Mouse (Mus musculus) hindbrain, embryonic 14.5 days (tissue): ENCODE measurements at regions not wholly inside any gene's neighbourhood (a gene's known extent, or its start where the extent isn't known, plus 50 kb on each side); places are given as distances from the start of the nearest gene placed in this dataset.

Experiments used
- ATAC-seq: fragments of 200-750 bp; cut with Nextera tagmentation; 2 replicates; pipeline ENCODE4 v1.8.0; 2017; ENCODE audit warnings: moderate number of reproducible peaks, mild to moderate bottlenecking, moderate TSS enrichment, moderate library complexity; ENCODE audit not compliant: low FRiP score
- DNase-seq: peaks from one replicate; pipeline ENCODE4 v3.0.0-alpha.2; 2015; ENCODE audit warnings: low spot score
- H3K27ac ChIP-seq: fragments of 300-500 bp; sonication (generic); 2 replicates; pipeline ENCODE4 v1.5.1; 2014; ENCODE audit warnings: mild to moderate bottlenecking, moderate library complexity
- H3K27me3 ChIP-seq: fragments of 300-500 bp; sonication (generic); 2 replicates; pipeline ENCODE4 v1.6.1; 2014; ENCODE audit warnings: mild to moderate bottlenecking, low read length, mixed read lengths; ENCODE audit not compliant: control insufficient read depth, insufficient read depth
- H3K36me3 ChIP-seq: fragments of 300-500 bp; sonication (generic); replicated peaks from 2 replicates; pipeline ENCODE4 v1.6.1; 2014; ENCODE audit not compliant: control insufficient read depth, insufficient read depth
- H3K4me1 ChIP-seq: fragments of 300-500 bp; sonication (generic); replicated peaks from 2 replicates; pipeline ENCODE4 v1.6.1; 2014; ENCODE audit warnings: antibody characterized with exemption, low read length, mixed read lengths; ENCODE audit not compliant: control insufficient read depth, insufficient read depth
- H3K4me2 ChIP-seq: fragments of 300-500 bp; sonication (generic); replicated peaks from 2 replicates; pipeline ENCODE4 v1.6.1; 2014; ENCODE audit warnings: mild to moderate bottlenecking, moderate library complexity
- H3K4me3 ChIP-seq: fragments of 300-500 bp; sonication (generic); replicated peaks from 2 replicates; pipeline ENCODE4 v1.5.1; 2014; ENCODE audit warnings: mild to moderate bottlenecking, low read length
- H3K9ac ChIP-seq: fragments of 300-500 bp; sonication (generic); 2 replicates; pipeline ENCODE4 v1.6.1; 2014
- H3K9me3 ChIP-seq: fragments of 300-500 bp; sonication (generic); 2 replicates; pipeline ENCODE4 v1.6.1; 2016; ENCODE audit warnings: low read length; ENCODE audit not compliant: control insufficient read depth
- WGBS: fragments of 180-500 bp; shearing (Covaris S2); extraction: QIAGEN DNeasy Blood & Tissue Kit; methylation state at CpG from one replicate; pipeline ENCODE4 v1.1.7; 2014; 5-methylcytosine and 5-hydroxymethylcytosine counted together

GRCm38 (mm10) chr5:64600811-64601210 is 202.4 kb upstream of the Klf3 start:
- Histone ChIP-seq H3K4me1 (peaks cover 3% of the 10 kb centered on the region; the same call in 1 of the 2 replicates), H3K4me3 (no peak overlapping the region), H3K27me3 (no peaks in the 10 kb centered on the region), H3K9ac (no peak overlapping the region), H3K4me2 (no peak overlapping the region), H3K36me3 (no peaks in the 10 kb centered on the region), H3K9me3 (no peaks in the 10 kb centered on the region), H3K27ac (no peak overlapping the region)
- DNase-seq (no peak), ATAC-seq (no peak)
- WGBS = 82% methylated on average over 2 of the region's 2 CpGs

GRCm38 (mm10) chr5:64601285-64601684 is 201.9 kb upstream of the Klf3 start:
- Histone ChIP-seq H3K27me3 (no peaks in the 10 kb centered on the region), H3K27ac (no peak overlapping the region), H3K4me3 (no peak overlapping the region), H3K9ac (no peak overlapping the region), H3K36me3 (no peaks in the 10 kb centered on the region), H3K4me2 (no peak overlapping the region), H3K9me3 (no peaks in the 10 kb centered on the region), H3K4me1 (peaks cover 3% of the 10 kb centered on the region; the same call in 1 of the 2 replicates)
- WGBS = 78% methylated on average over 8 of the region's 8 CpGs
- DNase-seq (no peak), ATAC-seq (no peak)

- 87% methylated on average over 5 of the region's 5 CpGs for WGBS
- Histone ChIP-seq H3K36me3 (no peaks in the 10 kb centered on the region), H3K4me2 (no peak overlapping the region), H3K4me3 (no peak overlapping the region), H3K9me3 (no peaks in the 10 kb centered on the region), H3K27ac (no peak overlapping the region), H3K27me3 (no peaks in the 10 kb centered on the region), H3K4me1 (peaks cover 3% of the 10 kb centered on the region; the same call in 1 of the 2 replicates), H3K9ac (no peak overlapping the region)
- no peak for DNase-seq
- no peak for ATAC-seq
Measured at GRCm38 (mm10) chr5:64601832-64602231, 201.4 kb upstream of the Klf3 start.

- DNase-seq (no peak), ATAC-seq (no peak)
- no peak overlapping the region for H3K4me2 ChIP-seq
- no peaks in the 10 kb centered on the region for H3K9me3 ChIP-seq
- no peaks in the 10 kb centered on the region for H3K36me3 ChIP-seq
- WGBS = 85% methylated on average over 8 of the region's 8 CpGs
- peaks cover 3% of the 10 kb centered on the region; the same call in 1 of the 2 replicates for H3K4me1 ChIP-seq
- no peak overlapping the region for H3K9ac ChIP-seq
- no peak overlapping the region for H3K27ac ChIP-seq
- no peak overlapping the region for H3K4me3 ChIP-seq
- H3K27me3 ChIP-seq = no peaks in the 10 kb centered on the region
Measured at GRCm38 (mm10) chr5:64602356-64602936, 200.7 kb upstream of the Klf3 start.

GRCm38 (mm10) chr5:64602996-64603755 is 200.0 kb upstream of the Klf3 start:
- no peak overlapping the region for H3K9ac ChIP-seq
- H3K4me2 ChIP-seq = no peak overlapping the region
- no peaks in the 10 kb centered on the region for H3K27me3 ChIP-seq
- H3K4me1 ChIP-seq = peaks cover 3% of the 10 kb centered on the region; the same call in 1 of the 2 replicates
- H3K27ac ChIP-seq = no peak overlapping the region
- 85% methylated on average over 11 of the region's 11 CpGs for WGBS
- DNase-seq = no peak
- no peak for ATAC-seq
- no peaks in the 10 kb centered on the region for H3K9me3 ChIP-seq
- H3K4me3 ChIP-seq = no peak overlapping the region
- no peaks in the 10 kb centered on the region for H3K36me3 ChIP-seq

GRCm38 (mm10) chr5:64605171-64605570 is 198.0 kb upstream of the Klf3 start:
- no peaks in the 10 kb centered on the region for H3K9me3 ChIP-seq
- H3K27me3 ChIP-seq = no peaks in the 10 kb centered on the region
- no peak overlapping the region for H3K4me3 ChIP-seq
- H3K27ac ChIP-seq = no peak overlapping the region
- no peaks in the 10 kb centered on the region for H3K36me3 ChIP-seq
- no peak overlapping the region for H3K4me2 ChIP-seq
- DNase-seq (no peak), ATAC-seq (no peak)
- H3K9ac ChIP-seq = no peak overlapping the region
- H3K4me1 ChIP-seq = peaks cover 3% of the 10 kb centered on the region; the same call in 1 of the 2 replicates

- Histone ChIP-seq H3K27me3 (no peaks in the 10 kb centered on the region), H3K36me3 (no peaks in the 10 kb centered on the region), H3K9me3 (no peaks in the 10 kb centered on the region), H3K9ac (no peak overlapping the region), H3K4me3 (no peak overlapping the region), H3K27ac (no peak overlapping the region), H3K4me1 (0 out of 2 replicates have a peak, but pooled peaks cover 5% of the 10 kb centered on the region), H3K4me2 (no peak overlapping the region)
- DNase-seq (no peak), ATAC-seq (no peak)
- WGBS = 61% methylated on average over 5 of the region's 5 CpGs
Measured at GRCm38 (mm10) chr5:64605991-64606390, 197.2 kb upstream of the Klf3 start.

GRCm38 (mm10) chr5:64609378-64610087 is 193.7 kb upstream of the Klf3 start:
- no peak overlapping the region for H3K4me3 ChIP-seq
- no peak overlapping the region for H3K27ac ChIP-seq
- no peaks in the 10 kb centered on the region for H3K27me3 ChIP-seq
- H3K4me2 ChIP-seq = no peak overlapping the region
- 58% methylated on average over 3 of the region's 3 CpGs for WGBS
- no peak overlapping the region for H3K9ac ChIP-seq
- no peaks in the 10 kb centered on the region for H3K36me3 ChIP-seq
- H3K4me1 ChIP-seq = 0 out of 2 replicates have a peak, but pooled peaks cover 7% of the 10 kb centered on the region
- ATAC-seq (no peak), DNase-seq (no peak)
- H3K9me3 ChIP-seq = no peaks in the 10 kb centered on the region

- Histone ChIP-seq H3K36me3 (no peaks in the 10 kb centered on the region), H3K27ac (no peak overlapping the region), H3K4me1 (0 out of 2 replicates have a peak, but pooled peaks cover 7% of the 10 kb centered on the region), H3K4me2 (no peak overlapping the region), H3K9ac (no peak overlapping the region), H3K27me3 (no peaks in the 10 kb centered on the region), H3K9me3 (no peaks in the 10 kb centered on the region), H3K4me3 (no peak overlapping the region)
- DNase-seq (no peak), ATAC-seq (no peak)
- 12% methylated on average over 3 of the region's 3 CpGs for WGBS
Measured at GRCm38 (mm10) chr5:64610146-64610545, 193.0 kb upstream of the Klf3 start.
